ENCODE assay signal across 27 mouse cellular contexts in genomic region chr19:58046656-58047055, GRCm38 (mm10).
"Had no signal": no experiment of that assay in that cellular context is flagged by ENCODE, and none has a peak within 500 bp of the region (broad histone marks: within the 10 kb centered on the region; RNA-seq: fewer than 3 reads in every experiment).

No protein-coding gene starts in this region.

- H3K9ac ChIP-seq: embryonic facial prominence, embryonic 12.5 days; embryonic facial prominence, embryonic 13.5 days; embryonic facial prominence, embryonic 15.5 days; forebrain, embryonic 12.5 days; forebrain, embryonic 13.5 days; forebrain, embryonic 15.5 days; forebrain, postnatal 0 days had no signal

- H3K36me3 ChIP-seq: embryonic facial prominence, embryonic 10.5 days; embryonic facial prominence, embryonic 12.5 days; embryonic facial prominence, embryonic 13.5 days; forebrain, embryonic 10.5 days; forebrain, embryonic 12.5 days; forebrain, embryonic 15.5 days had no signal

- H3K9me3 ChIP-seq: embryonic facial prominence, embryonic 10.5 days; embryonic facial prominence, embryonic 12.5 days; embryonic facial prominence, embryonic 13.5 days; embryonic facial prominence, embryonic 15.5 days; forebrain, embryonic 10.5 days; forebrain, embryonic 12.5 days; forebrain, embryonic 13.5 days; forebrain, embryonic 15.5 days had no signal

- DNase-seq: cerebellum, adult 2 months; cerebellum, adult 8-10 months; cerebellum, adult 9-10 months; cerebellum, adult 9-11 months; cerebellum, postnatal 10 days; cerebellum, postnatal 14 days; cerebellum, postnatal 25 days; cerebellum, postnatal 36 days; embryo, embryonic 11 days; forebrain, postnatal 0 days; gastrocnemius, adult 2 months; gastrocnemius, postnatal 10 days; gastrocnemius, postnatal 14 days; gastrocnemius, postnatal 25 days; gastrocnemius, postnatal 36 days; heart, adult 18-20 months had no signal

- H3K27me3 ChIP-seq: embryonic facial prominence, embryonic 12.5 days; embryonic facial prominence, embryonic 13.5 days; embryonic facial prominence, embryonic 15.5 days; forebrain, embryonic 13.5 days; forebrain, embryonic 15.5 days had no signal

- H3K4me3 ChIP-seq: embryonic facial prominence, embryonic 10.5 days; embryonic facial prominence, embryonic 12.5 days; embryonic facial prominence, embryonic 13.5 days; embryonic facial prominence, embryonic 15.5 days; erythroblast, embryonic 14.5 days; forebrain, embryonic 10.5 days; forebrain, embryonic 12.5 days; forebrain, embryonic 13.5 days; forebrain, embryonic 15.5 days; gastrocnemius, adult 2 months had no signal

- H3K27ac ChIP-seq: embryonic facial prominence, embryonic 10.5 days; embryonic facial prominence, embryonic 12.5 days; embryonic facial prominence, embryonic 13.5 days; embryonic facial prominence, embryonic 15.5 days; forebrain, embryonic 10.5 days; forebrain, embryonic 12.5 days; forebrain, embryonic 13.5 days; forebrain, embryonic 15.5 days; gastrocnemius, adult 2 months had no signal

- H3K4me2 ChIP-seq: embryonic facial prominence, embryonic 12.5 days; embryonic facial prominence, embryonic 13.5 days; embryonic facial prominence, embryonic 15.5 days; forebrain, embryonic 12.5 days; forebrain, embryonic 13.5 days; forebrain, embryonic 15.5 days had no signal

- ATAC-seq: forebrain, embryonic 13.5 days; forebrain, embryonic 14.5 days; forebrain, embryonic 15.5 days; forebrain, embryonic 16.5 days; forebrain, postnatal 0 days had no signal
